Mouse (Mus musculus) hindbrain, embryonic 16.5 days (tissue): Measurements from ENCODE around the gene Il4. TPM values are rescaled to one million over a fixed set of nuclear protein-coding genes. Genes with fewer than 3 reads are reported as not detected.

Source experiments
- ATAC-seq: fragments of 200-750 bp; cut with Nextera tagmentation; 2 replicates; pipeline ENCODE4 v1.8.0; 2017; ENCODE audit warnings: moderate TSS enrichment, moderate library complexity
- H3K27ac ChIP-seq: fragments of 300-500 bp; sonication (generic); 2 replicates; pipeline ENCODE4 v1.5.1; 2014; ENCODE audit warnings: low read depth, mild to moderate bottlenecking, control low read depth, low read length, moderate library complexity
- H3K27me3 ChIP-seq: fragments of 300-500 bp; sonication (generic); replicated peaks from 2 replicates; pipeline ENCODE4 v1.6.1; 2014; ENCODE audit warnings: low read length; ENCODE audit not compliant: control insufficient read depth, insufficient read depth
- H3K36me3 ChIP-seq: fragments of 300-500 bp; sonication (generic); 2 replicates; pipeline ENCODE4 v1.6.1; 2014; ENCODE audit warnings: mild to moderate bottlenecking, low read length, moderate library complexity, mixed read lengths; ENCODE audit not compliant: control insufficient read depth, insufficient read depth
- H3K4me1 ChIP-seq: fragments of 300-500 bp; sonication (generic); 2 replicates; pipeline ENCODE4 v1.6.1; 2014; ENCODE audit warnings: low read depth, low read length; ENCODE audit not compliant: control insufficient read depth, insufficient read depth
- H3K4me2 ChIP-seq: fragments of 300-500 bp; sonication (generic); 2 replicates; pipeline ENCODE4 v1.6.1; 2014; ENCODE audit warnings: mild to moderate bottlenecking, low read length, control low read depth, moderate library complexity
- H3K4me3 ChIP-seq: fragments of 300-500 bp; sonication (generic); 2 replicates; pipeline ENCODE4 v1.5.1; 2014; ENCODE audit warnings: mild to moderate bottlenecking, low read length, control low read depth, moderate library complexity
- H3K9ac ChIP-seq: fragments of 300-500 bp; sonication (generic); 2 replicates; pipeline ENCODE4 v1.6.1; 2014; ENCODE audit warnings: low read depth, mild to moderate bottlenecking, control low read depth, low read length, moderate library complexity
- H3K9me3 ChIP-seq: fragments of 300-500 bp; sonication (generic); 2 replicates; pipeline ENCODE4 v1.6.1; 2014; ENCODE audit warnings: mild to moderate bottlenecking, low read length, moderate library complexity; ENCODE audit not compliant: control insufficient read depth
- WGBS: fragments of 180-500 bp; shearing (Covaris S2); extraction: QIAGEN DNeasy Blood & Tissue Kit; methylation state at CpG from one replicate; pipeline ENCODE4 v1.1.7; 2014; 5-methylcytosine and 5-hydroxymethylcytosine counted together
- polyA plus RNA-seq: library from polyadenylated mRNA; unstranded; fragments of >200 nt; fragmentation: Nextera tagmentation; extraction: Ambion mirVana; gene quantifications from 2 replicates; pipeline ENCODE4 v1.2.1, GENCODE M21; 2015

Gene Il4
- polyA plus RNA-seq, 1 experiment from 2014 or later = 4.5 TPM

DNA sequence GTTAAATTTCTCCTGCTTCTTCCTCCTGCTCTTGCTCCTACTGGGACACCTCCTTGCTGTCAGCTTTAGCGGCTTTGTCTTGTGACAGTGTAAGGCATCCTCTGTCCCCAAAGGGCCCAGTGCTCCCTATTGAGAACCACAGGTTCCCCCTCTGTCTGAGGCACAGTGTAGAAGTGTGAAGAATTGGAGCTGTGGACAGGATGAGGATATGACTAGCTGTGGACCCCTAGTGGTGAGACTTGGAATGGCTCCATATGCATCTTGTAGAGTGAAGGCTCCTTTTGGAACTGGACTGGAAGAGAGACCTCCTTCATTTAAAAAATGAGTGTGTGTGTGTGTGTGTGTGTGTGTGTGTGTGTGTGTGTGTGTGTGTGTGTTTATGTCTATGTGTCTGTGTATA is 9.4 kb upstream of the Il4 start:
- 6% methylated on average over 1 of the region's 1 CpGs for WGBS

DNA sequence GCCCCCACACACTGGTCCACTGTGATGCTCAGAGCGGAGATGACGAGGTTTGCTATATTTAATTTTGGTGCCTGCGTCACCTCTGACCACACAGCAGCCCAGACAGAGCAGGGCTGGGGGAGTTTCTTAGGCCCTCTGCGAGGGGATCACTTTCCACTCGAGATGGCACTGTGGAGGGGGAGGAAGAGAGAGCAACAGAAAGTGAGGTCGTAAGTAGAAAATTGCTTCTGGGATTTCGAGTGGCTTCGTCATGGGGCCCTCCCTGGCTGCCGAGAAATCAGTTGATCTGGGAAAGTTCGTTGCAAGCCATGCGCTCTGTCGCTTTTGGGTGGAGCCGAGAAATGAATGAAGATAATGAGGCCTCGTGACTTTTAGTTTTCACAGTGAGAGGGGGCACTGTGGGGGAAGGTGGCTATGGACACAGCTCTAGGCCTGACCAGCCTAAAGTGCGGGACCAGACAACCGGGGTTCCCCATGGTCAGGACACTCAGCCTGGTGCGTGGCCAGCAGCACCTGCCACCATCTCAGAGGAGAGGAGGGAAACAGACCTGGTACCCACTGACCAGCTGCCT is 8.4 kb upstream of the Il4 start:
- Histone ChIP-seq H3K9me3 (no peaks in the 10 kb centered on the region), H3K9ac (no peak overlapping the region), H3K27ac (no peak overlapping the region), H3K36me3 (no peaks in the 10 kb centered on the region), H3K4me2 (no peak overlapping the region), H3K4me3 (no peak overlapping the region), H3K27me3 (no peaks in the 10 kb centered on the region), H3K4me1 (no peaks in the 10 kb centered on the region)
- 74% methylated on average over 17 of the region's 17 CpGs for WGBS
- ATAC-seq = no peak

More for the DNA sequence above, 9.4 kb upstream of the Il4 start:
- no peak; the same call in 1 of the 2 replicates for ATAC-seq
- Histone ChIP-seq H3K27me3 (no peaks in the 10 kb centered on the region), H3K9ac (no peak overlapping the region), H3K4me1 (no peaks in the 10 kb centered on the region), H3K4me2 (no peak overlapping the region), H3K9me3 (no peaks in the 10 kb centered on the region), H3K27ac (no peak overlapping the region), H3K4me3 (no peak overlapping the region), H3K36me3 (no peaks in the 10 kb centered on the region)

DNA sequence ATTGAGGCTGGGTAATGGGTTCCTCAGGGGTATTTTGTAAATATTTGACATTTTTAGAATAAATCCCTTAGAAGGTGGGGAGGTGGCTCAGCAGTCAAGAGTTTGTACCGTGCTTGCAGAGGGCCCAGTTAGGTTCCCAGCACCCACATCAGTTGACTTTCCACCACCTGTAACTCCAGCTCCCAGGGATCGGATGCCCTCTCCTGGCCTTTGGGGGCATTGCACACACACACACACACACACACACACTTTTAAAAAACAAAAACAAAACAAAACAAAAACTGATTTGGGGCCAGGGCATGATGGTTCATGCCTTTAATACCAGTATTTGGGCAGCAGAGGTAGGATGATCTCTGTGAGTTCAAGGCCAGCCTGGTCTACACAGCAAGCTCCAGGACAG is 5.7 kb upstream of the Il4 start:
- no peak overlapping the region for H3K9ac ChIP-seq
- H3K36me3 ChIP-seq = no peaks in the 10 kb centered on the region
- 96% methylated on average over 2 of the region's 2 CpGs for WGBS
- no peak overlapping the region for H3K4me2 ChIP-seq
- no peaks in the 10 kb centered on the region for H3K4me1 ChIP-seq
- H3K4me3 ChIP-seq = no peak overlapping the region
- H3K9me3 ChIP-seq = no peaks in the 10 kb centered on the region
- H3K27ac ChIP-seq = no peak overlapping the region
- H3K27me3 ChIP-seq = no peaks in the 10 kb centered on the region
- ATAC-seq = no peak

DNA sequence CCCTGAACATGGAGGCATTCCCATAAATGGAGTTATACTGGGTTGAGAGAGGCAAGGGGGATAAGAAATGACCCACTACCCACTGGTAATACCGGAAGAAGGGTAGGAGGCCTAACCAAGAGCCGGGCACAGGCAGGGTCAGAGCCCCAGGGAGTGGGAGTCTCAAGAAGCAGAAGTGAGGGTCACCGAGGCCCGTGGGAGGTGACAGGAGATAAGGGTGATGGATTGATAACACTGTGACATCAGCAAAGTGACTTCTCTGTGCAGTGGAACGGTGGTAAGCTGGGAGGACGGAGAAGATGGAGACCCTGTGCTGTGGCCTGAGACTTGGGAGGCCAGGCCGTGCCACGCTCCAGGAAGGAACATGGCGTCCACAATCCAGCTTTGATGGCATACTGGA is 5.1 kb upstream of the Il4 start:
- 96% methylated on average over 9 of the region's 9 CpGs for WGBS
- ATAC-seq = no peak
- H3K9me3 ChIP-seq = no peaks in the 10 kb centered on the region
- H3K36me3 ChIP-seq = no peaks in the 10 kb centered on the region
- H3K4me3 ChIP-seq = no peak overlapping the region
- no peak overlapping the region for H3K4me2 ChIP-seq
- no peak overlapping the region for H3K9ac ChIP-seq
- no peaks in the 10 kb centered on the region for H3K27me3 ChIP-seq
- H3K27ac ChIP-seq = no peak overlapping the region
- H3K4me1 ChIP-seq = no peaks in the 10 kb centered on the region

DNA sequence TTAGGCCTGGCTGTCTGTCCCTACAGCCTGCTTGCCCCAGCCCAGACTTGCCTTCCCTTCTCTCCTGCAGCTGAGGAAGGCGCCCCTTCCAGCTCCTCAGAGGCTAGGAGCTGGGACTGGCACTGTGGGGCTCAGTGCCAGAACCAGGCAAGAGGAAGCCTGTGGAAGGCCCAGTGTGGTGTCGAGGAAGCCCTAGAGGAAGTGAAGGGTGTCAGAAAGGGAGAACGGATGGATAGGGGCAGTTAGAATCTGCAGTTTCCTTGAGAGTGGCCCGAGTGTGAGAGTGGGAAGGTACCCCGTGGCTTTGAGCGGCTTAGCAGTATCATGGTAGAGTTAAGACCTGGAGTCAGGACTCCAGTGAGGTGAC is 4.0 kb upstream of the Il4 start:
- Histone ChIP-seq H3K27ac (no peak overlapping the region), H3K9me3 (no peaks in the 10 kb centered on the region), H3K4me1 (no peaks in the 10 kb centered on the region), H3K4me3 (no peak overlapping the region), H3K9ac (no peak overlapping the region), H3K36me3 (no peaks in the 10 kb centered on the region), H3K27me3 (no peaks in the 10 kb centered on the region), H3K4me2 (no peak overlapping the region)
- no peak for ATAC-seq
- 80% methylated on average over 6 of the region's 6 CpGs for WGBS

DNA sequence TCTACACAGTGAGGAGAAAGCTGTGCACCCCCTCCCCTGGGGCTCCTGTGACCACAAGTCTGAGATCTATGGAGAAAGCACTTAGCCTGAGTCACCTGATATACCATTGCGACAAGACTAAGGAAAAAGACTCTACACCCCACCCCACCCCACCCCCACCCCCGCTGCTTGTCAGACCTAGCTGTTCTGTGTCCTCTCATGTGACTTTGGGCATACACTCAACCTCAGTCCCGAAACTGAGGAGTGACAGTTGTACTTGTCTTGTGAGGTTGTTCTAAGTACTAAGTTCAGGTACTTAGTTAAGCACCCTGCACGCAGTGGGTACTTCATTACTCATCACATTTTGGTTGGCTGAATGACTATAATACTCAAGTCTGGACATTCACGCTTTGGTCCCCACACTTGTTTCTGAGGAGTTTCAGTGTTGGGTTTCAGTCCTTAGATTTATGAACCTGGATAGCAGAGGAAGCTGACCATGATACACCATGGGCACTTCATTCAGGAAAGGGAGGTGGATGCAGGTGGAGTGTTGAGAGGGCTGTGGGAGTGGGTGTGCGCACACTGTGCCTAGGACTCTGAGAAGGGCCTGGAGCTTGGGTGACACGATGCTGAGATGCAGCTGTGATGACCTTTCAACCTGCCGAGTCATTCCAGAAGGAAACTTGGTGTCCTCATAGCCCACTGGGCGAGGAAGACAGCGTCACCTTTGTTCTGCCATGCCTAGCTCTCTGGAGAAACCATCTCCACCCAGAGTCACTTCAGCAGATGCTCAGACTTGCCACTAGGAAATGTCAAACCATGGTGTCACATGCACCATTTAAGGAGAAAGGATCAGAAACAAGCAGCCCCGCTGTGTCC is 3.3 kb upstream of the Il4 start:
- Histone ChIP-seq H3K27ac (no peak overlapping the region), H3K9ac (no peak overlapping the region), H3K4me3 (no peak overlapping the region), H3K36me3 (no peaks in the 10 kb centered on the region), H3K4me2 (no peak overlapping the region), H3K4me1 (no peaks in the 10 kb centered on the region), H3K9me3 (no peaks in the 10 kb centered on the region), H3K27me3 (no peaks in the 10 kb centered on the region)
- no peak for ATAC-seq
- 92% methylated on average over 11 of the region's 11 CpGs for WGBS

DNA sequence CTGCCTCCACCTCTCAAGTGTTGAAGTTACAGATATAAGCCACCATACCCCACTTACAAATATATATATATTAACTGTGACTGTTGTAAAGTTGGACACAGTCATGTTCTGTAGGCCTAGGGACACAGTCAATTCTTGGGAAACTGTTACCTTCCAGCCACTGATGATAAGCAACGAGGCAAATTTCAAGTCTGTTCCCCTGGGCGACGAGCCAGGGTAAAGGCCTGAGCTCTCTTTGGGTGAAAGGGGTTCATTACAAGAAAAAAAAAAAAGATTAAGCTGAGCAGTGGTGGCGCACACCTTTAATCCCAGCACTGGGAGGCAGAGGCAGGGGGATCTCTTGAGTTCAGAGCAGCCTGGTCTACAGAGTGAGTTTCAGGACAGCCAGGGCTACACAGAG is 1.6 kb upstream of the Il4 start:
- Histone ChIP-seq H3K4me1 (no peaks in the 10 kb centered on the region), H3K9ac (no peak overlapping the region), H3K27me3 (no peaks in the 10 kb centered on the region), H3K9me3 (no peaks in the 10 kb centered on the region), H3K36me3 (no peaks in the 10 kb centered on the region), H3K27ac (no peak overlapping the region), H3K4me2 (no peak overlapping the region), H3K4me3 (no peak overlapping the region)
- WGBS = 88% methylated on average over 4 of the region's 4 CpGs
- ATAC-seq = no peak

DNA sequence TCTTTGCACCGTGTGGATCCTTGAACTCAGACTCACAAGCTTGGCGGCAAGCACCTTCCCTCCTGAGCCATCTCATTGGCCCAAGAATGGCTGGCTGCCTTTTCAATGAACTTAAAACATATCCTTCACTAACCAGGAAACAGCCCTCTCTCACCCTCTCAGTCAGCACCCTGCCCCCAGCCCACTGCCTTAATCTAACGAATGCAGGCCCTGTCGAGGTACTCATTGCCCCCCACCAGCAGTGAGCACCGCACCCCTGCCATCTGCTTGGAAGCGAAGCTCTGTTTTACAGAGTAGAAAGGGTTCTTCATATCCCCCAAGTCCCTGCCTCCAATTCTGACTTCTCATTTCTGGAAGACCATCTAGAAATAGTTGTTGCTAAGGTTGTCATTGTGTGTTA is 959 bp upstream of the Il4 start:
- Histone ChIP-seq H3K27me3 (no peaks in the 10 kb centered on the region), H3K4me3 (no peak overlapping the region), H3K9ac (no peak overlapping the region), H3K4me1 (no peaks in the 10 kb centered on the region), H3K36me3 (no peaks in the 10 kb centered on the region), H3K27ac (no peak overlapping the region), H3K9me3 (no peaks in the 10 kb centered on the region), H3K4me2 (no peak overlapping the region)
- no peak for ATAC-seq
- WGBS = 72% methylated on average over 6 of the region's 6 CpGs

DNA sequence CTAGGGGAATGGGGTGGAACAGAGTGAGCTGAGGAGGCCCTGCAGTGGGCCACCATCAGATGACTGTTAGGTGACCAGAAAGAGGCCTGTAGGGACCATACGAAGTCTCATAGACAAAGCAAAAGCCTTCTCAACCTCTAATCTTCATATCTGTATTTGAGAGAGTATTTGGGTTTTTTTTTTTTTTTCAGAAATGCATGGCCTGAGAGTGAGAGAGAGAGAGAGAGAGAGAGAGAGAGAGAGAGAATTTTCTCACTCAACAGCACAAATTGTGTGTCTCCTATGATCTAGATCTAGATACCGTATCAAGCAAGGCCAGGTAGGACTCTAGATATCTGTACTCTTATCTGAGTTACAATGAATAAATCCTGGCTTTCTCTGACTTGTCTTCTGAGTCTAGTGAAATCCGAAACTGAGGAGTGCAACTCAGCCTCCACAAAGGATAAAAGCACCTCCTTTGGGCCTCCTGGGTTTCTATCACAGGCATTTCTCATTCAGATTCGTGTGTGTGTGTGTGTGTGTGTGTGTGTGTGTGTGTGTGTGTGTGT is 833 bp downstream of the Il4 start:
- Histone ChIP-seq H3K27me3 (no peaks in the 10 kb centered on the region), H3K9ac (no peak overlapping the region), H3K27ac (no peak overlapping the region), H3K4me3 (no peak overlapping the region), H3K4me2 (no peak overlapping the region), H3K9me3 (no peaks in the 10 kb centered on the region), H3K36me3 (no peaks in the 10 kb centered on the region), H3K4me1 (no peaks in the 10 kb centered on the region)
- 54% methylated on average over 4 of the region's 4 CpGs for WGBS
- no peak for ATAC-seq
